Mouse (Mus musculus) kidney, adult 9 months (tissue): ENCODE results near the gene Vmn1r66.
"Not testable (repeated sequence)": the region's sequence is repeated elsewhere in the genome, so short reads cannot be mapped to it uniquely, and the experiment has no call there.

ENCODE experiments used
- DNase-seq: peaks from one replicate; pipeline ENCODE4 v3.0.0; 2022

Vmn1r66 gene

GRCm38 (mm10) chr7:10277906-10278305 is at the start of gene Vmn1r66:
TSS of gene Vmn1r66 (minus strand) at chr7:10278006.
- no peak for DNase-seq

- not testable (repeated sequence) for DNase-seq
Observed at GRCm38 (mm10) chr7:10325462-10325861, 47.7 kb upstream of the Vmn1r66 start.

- DNase-seq = no peak
Observed at GRCm38 (mm10) chr7:10252075-10252474, 25.7 kb downstream of the Vmn1r66 start.

- DNase-seq = no peak
Observed at GRCm38 (mm10) chr7:10249146-10249545, 28.7 kb downstream of the Vmn1r66 start.
